Mouse (Mus musculus) liver, postnatal 0 days (tissue): ENCODE data around the gene Cacng8. TPM values are rescaled to one million over a fixed set of nuclear protein-coding genes. Genes with fewer than 3 reads are reported as not detected.

Experiments
- ATAC-seq: fragments of 200-750 bp; cut with Nextera tagmentation; 2 replicates; pipeline ENCODE4 v1.8.0; 2017; ENCODE audit warnings: mild to moderate bottlenecking, moderate library complexity
- DNase-seq: peaks from one replicate; pipeline ENCODE4 v3.0.0-alpha.2; 2016
- H3K27ac ChIP-seq: fragments of 300-500 bp; sonication (generic); 2 replicates; pipeline ENCODE4 v1.5.1; 2014; ENCODE audit warnings: antibody characterized with exemption, moderate library complexity, mild to moderate bottlenecking, low read depth
- H3K27me3 ChIP-seq: fragments of 300-500 bp; sonication (generic); 2 replicates; pipeline ENCODE4 v1.6.1; 2014; ENCODE audit warnings: low read length, control low read depth, mixed read lengths; ENCODE audit not compliant: insufficient read depth
- H3K36me3 ChIP-seq: fragments of 300-500 bp; sonication (generic); replicated peaks from 2 replicates; pipeline ENCODE4 v1.6.1; 2014; ENCODE audit warnings: mild to moderate bottlenecking, control low read depth, low read length, moderate library complexity, mixed read lengths; ENCODE audit not compliant: insufficient read depth
- H3K4me1 ChIP-seq: fragments of 300-500 bp; sonication (generic); 2 replicates; pipeline ENCODE4 v1.6.1; 2014; ENCODE audit warnings: antibody characterized with exemption, mild to moderate bottlenecking, control low read depth; ENCODE audit not compliant: insufficient read depth
- H3K4me2 ChIP-seq: fragments of 300-500 bp; sonication (generic); 2 replicates; pipeline ENCODE4 v1.6.1; 2014; ENCODE audit warnings: low read depth, mild to moderate bottlenecking, low read length, moderate library complexity, mixed read lengths
- H3K4me3 ChIP-seq: fragments of 300-500 bp; sonication (generic); 2 replicates; pipeline ENCODE4 v1.5.1; 2014; ENCODE audit warnings: low read depth, low read length
- H3K9ac ChIP-seq: fragments of 300-500 bp; sonication (generic); replicated peaks from 2 replicates; pipeline ENCODE4 v1.6.1; 2014; ENCODE audit warnings: mild to moderate bottlenecking, moderate library complexity
- H3K9me3 ChIP-seq: fragments of 300-500 bp; sonication (generic); 2 replicates; pipeline ENCODE4 v1.6.1; 2016; ENCODE audit warnings: mild to moderate bottlenecking, control low read depth, low read length, mixed read lengths
- CTCF ChIP-seq: sonication (generic); IDR thresholded peaks from 2 replicates; pipeline ENCODE4 v1.5.1; 2016; ENCODE audit warnings: antibody characterized with exemption, low read depth
- EP300 ChIP-seq: IDR thresholded peaks from 2 replicates; pipeline ENCODE4 v1.6.1; 2016; ENCODE audit warnings: antibody characterized with exemption, low read depth, mild to moderate bottlenecking
- WGBS: fragments of 180-500 bp; shearing (Covaris S2); extraction: QIAGEN DNeasy Blood & Tissue Kit; methylation state at CpG from one replicate; pipeline ENCODE4 v1.1.7; 2014; ENCODE audit not compliant: insufficient replicate concordance; 5-methylcytosine and 5-hydroxymethylcytosine counted together
- polyA plus RNA-seq: library from polyadenylated mRNA; unstranded; fragments of >200 nt; fragmentation: Nextera tagmentation; extraction: Ambion mirVana; gene quantifications from 2 replicates; pipeline ENCODE4 v1.2.1, GENCODE M21; 2015

Cacng8 gene
- polyA plus RNA-seq: not detected in 2 replicates

GRCm38 (mm10) chr7:3390413-3391080 is at the start of gene Cacng8:
Gene Cacng8 (plus strand): TSS chr7:3390683.
- Histone ChIP-seq H3K9ac (no peak within 1 kb of the TSS), H3K9me3 (no peaks in the 10 kb centered on the region), H3K4me2 (no peak within 1 kb of the TSS), H3K36me3 (no peaks in the 10 kb centered on the region), H3K4me1 (no peaks in the 10 kb centered on the region), H3K27me3 (0 out of 2 replicates have a peak, but pooled peaks cover 10% of the 10 kb centered on the region), H3K4me3 (no peak within 1 kb of the TSS), H3K27ac (no peak within 1 kb of the TSS)
- TF ChIP-seq CTCF (no peak), EP300 (no peak)
- no peak for DNase-seq
- no peak for ATAC-seq
- 3% methylated on average over 7 of the region's 7 CpGs for WGBS

- H3K9me3 ChIP-seq: no peaks in the 10 kb centered on the region
- H3K27ac ChIP-seq: no peak overlapping the region
- DNase-seq (no peak), ATAC-seq (no peak)
- no peak overlapping the region for H3K4me2 ChIP-seq
- 61% methylated on average over 3 of the region's 3 CpGs for WGBS
- no peaks in the 10 kb centered on the region for H3K4me1 ChIP-seq
- H3K4me3 ChIP-seq: no peak overlapping the region
- H3K36me3 ChIP-seq: no peaks in the 10 kb centered on the region
- no peak overlapping the region for H3K9ac ChIP-seq
- no peak for TF ChIP-seq CTCF
- no peak for TF ChIP-seq EP300
- no peaks in the 10 kb centered on the region for H3K27me3 ChIP-seq
These were observed 46.6 kb upstream of the Cacng8 start for GRCm38 (mm10) chr7:3343861-3344260.

- ATAC-seq: no peak
- no peak overlapping the region for H3K4me2 ChIP-seq
These were observed 45.2 kb upstream of the Cacng8 start for GRCm38 (mm10) chr7:3345301-3345700.

GRCm38 (mm10) chr7:3347366-3348287 is 42.9 kb upstream of the Cacng8 start:
- Histone ChIP-seq H3K9ac (no peak overlapping the region), H3K27ac (no peak overlapping the region), H3K4me1 (no peaks in the 10 kb centered on the region), H3K9me3 (no peaks in the 10 kb centered on the region), H3K4me3 (no peak overlapping the region), H3K4me2 (no peak overlapping the region), H3K27me3 (no peaks in the 10 kb centered on the region), H3K36me3 (no peaks in the 10 kb centered on the region)
- no peak for DNase-seq
- no peak for TF ChIP-seq EP300
- TF ChIP-seq CTCF: no peak
- 64% methylated on average over 20 of the region's 20 CpGs for WGBS
- no peak for ATAC-seq

More at GRCm38 (mm10) chr7:3345301-3345700, 45.2 kb upstream of the Cacng8 start:
- Histone ChIP-seq H3K4me3 (no peak overlapping the region), H3K36me3 (no peaks in the 10 kb centered on the region), H3K9ac (no peak overlapping the region), H3K4me1 (no peaks in the 10 kb centered on the region), H3K27me3 (no peaks in the 10 kb centered on the region), H3K9me3 (no peaks in the 10 kb centered on the region), H3K27ac (no peak overlapping the region)
- TF ChIP-seq EP300 (no peak), CTCF (no peak)
- no peak for DNase-seq
- 73% methylated on average over 3 of the region's 3 CpGs for WGBS

GRCm38 (mm10) chr7:3348326-3348725 is 42.2 kb upstream of the Cacng8 start:
- H3K27me3 ChIP-seq: no peaks in the 10 kb centered on the region
- H3K9me3 ChIP-seq: no peaks in the 10 kb centered on the region
- WGBS: 57% methylated on average over 5 of the region's 5 CpGs
- H3K4me2 ChIP-seq: no peak overlapping the region
- ATAC-seq: no peak
- no peak overlapping the region for H3K4me3 ChIP-seq
- no peak overlapping the region for H3K27ac ChIP-seq
- DNase-seq: no peak
- no peak overlapping the region for H3K9ac ChIP-seq
- H3K4me1 ChIP-seq: no peaks in the 10 kb centered on the region
- TF ChIP-seq CTCF: no peak
- no peak for TF ChIP-seq EP300
- no peaks in the 10 kb centered on the region for H3K36me3 ChIP-seq

- DNase-seq: no peak
- WGBS: 78% methylated on average over 9 of the region's 9 CpGs
- TF ChIP-seq EP300 (no peak), CTCF (no peak)
These were observed 40.7 kb upstream of the Cacng8 start for GRCm38 (mm10) chr7:3349775-3350174.

More at GRCm38 (mm10) chr7:3349775-3350174, 40.7 kb upstream of the Cacng8 start:
- Histone ChIP-seq H3K4me2 (no peak overlapping the region), H3K36me3 (no peaks in the 10 kb centered on the region), H3K4me1 (no peaks in the 10 kb centered on the region), H3K27ac (no peak overlapping the region), H3K4me3 (no peak overlapping the region), H3K9ac (no peak overlapping the region), H3K27me3 (no peaks in the 10 kb centered on the region), H3K9me3 (no peaks in the 10 kb centered on the region)
- ATAC-seq: no peak
